Mouse (Mus musculus) left cerebral cortex, adult 18-20 months (tissue): ENCODE data around the gene Hdac7. TPM values are rescaled to one million over a fixed set of nuclear protein-coding genes. Genes with fewer than 3 reads are reported as not detected.

Experiments
- DNase-seq, 2 experiments: peaks; one replicate each; pipeline ENCODE4 v3.0.0; 2021 to 2022; ENCODE audit warnings: low spot score in 2 of 2, mixed read lengths in 1 of 2
- total RNA-seq, 2 experiments: library from RNA; stranded (reverse); gene quantifications; 2 replicates each; pipeline ENCODE4 v1.2.3; 2021

The Hdac7 gene
- total RNA-seq, 2 experiments from 2014 or later: 31.5 to 36.1 TPM

DNA sequence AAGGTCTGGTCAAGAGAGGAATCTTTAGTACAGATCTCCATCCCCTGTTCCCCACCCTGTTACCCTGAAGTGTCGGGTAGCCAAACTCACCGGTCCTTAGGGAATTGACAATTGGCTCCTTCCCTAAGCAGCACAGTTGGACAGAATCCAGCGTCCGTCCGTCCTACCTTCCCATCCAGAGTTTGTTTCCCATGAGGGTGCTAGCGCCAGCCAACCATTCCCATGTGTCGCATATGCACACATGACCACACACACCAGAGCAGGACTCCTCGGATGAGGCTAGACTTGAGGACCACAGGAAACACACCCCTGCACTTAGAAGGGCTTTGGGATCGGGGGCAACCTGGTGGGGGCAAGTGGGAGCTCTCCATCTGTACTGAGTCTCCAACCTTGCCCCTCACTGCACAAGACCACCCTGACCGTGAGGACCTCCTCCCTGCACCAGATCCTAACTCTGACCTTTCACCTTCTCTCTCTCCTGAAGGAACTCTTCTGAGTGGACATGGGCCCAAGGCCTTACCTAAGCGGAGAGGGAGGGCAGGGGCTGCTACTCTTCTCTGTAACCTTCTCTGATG, 53.1 kb downstream of the Hdac7 start:
- no peak for DNase-seq

DNA sequence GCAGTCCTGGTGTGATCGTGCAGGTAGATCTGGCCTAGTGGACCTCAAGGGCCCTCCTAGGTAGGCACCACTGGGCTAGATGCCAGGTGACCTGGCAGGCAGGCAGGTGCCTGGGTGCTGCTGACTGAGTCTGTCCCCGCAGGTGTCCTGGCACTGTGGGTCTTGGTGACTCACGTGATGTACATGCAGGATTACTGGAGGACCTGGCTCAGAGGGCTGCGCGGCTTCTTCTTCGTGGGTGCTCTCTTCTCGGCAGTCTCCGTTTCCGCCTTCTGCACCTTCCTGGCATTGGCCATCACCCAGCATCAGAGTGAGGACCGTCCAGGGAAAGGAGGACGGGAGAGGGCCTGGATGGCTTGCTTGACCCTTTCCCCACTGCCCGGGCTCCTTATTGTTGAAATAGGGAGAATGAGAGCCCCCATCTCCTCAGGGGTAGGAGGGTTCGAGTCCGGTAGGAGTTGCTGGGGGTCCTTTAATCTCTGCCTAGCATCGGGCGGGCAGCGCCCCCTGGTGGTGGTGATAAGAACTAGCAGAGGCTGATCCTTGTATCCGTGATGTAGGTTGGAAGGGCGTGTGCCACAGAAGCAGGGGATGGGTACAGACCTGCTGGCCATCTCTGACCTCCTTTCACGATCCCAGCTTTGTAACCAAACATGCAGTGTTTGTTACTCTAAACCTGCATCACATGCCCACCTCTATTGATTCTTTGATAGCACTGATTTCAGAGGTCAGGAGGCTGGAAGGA, 54.4 kb downstream of the Hdac7 start:
- DNase-seq: peak in 1 of 2 experiments; percentile 70

DNA sequence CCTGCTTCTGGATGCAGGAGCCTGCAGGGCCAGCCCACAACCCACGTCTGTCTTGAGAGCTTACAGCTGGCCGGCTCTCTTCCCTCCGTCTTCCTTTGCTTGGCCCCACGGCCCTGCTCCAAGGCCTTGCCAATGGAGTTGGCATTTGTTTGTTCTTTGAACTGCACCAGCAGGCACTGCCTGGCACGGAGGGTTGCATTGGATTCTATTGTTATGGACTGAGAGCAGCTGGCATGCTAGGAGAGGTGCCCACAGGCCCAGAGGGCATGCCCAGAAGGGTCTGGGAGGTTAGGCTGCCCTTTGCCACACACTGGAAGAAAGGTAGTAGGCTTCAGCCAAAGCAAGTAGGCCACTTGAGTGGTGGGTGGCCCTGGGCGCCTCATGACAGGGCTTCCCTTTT, 55.5 kb downstream of the Hdac7 start:
- DNase-seq: peak; percentile 50 to 59

DNA sequence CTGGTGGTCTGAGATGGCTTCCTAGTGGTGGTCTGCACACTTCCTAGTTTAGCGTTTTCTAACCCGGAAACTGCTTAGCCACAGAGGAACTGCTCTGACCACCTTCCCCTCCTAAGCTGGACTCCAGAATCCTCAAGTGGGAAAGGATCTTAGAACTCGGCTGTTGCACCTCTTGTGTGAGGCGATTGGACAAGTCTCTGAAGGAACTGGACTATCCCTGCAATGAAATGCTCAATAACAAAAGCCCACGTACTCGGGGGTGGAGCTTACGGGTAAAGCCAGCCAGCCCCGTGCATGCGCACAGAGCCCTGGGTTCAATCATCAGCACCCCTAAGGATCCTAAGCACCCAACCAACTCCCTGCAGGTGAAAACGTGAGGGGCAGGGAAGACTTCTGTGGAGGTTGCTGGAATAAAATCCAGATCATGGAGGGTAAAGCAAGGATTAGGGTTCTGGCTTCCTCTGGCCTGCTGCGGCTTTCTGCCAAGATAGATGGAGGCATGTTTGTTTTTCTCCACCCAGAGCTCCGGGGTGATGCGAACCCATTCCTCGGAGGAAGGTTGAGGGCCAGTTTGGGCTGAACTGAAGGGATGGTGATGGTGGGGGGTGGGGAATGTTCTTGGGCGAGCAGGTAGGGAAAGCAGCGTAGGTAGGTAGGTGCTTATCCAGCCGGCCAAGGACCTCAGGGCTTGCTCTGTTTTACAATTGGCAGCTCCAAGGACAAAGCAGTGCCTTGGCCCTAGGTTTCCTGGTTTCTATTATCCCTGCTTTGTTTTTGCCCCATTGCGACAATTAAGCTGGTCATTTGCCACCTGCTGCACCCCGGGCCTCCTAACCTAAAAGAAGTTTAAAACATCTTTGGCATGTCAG, 56.3 kb downstream of the Hdac7 start:
- peak; percentile 37 to 42 for DNase-seq

DNA sequence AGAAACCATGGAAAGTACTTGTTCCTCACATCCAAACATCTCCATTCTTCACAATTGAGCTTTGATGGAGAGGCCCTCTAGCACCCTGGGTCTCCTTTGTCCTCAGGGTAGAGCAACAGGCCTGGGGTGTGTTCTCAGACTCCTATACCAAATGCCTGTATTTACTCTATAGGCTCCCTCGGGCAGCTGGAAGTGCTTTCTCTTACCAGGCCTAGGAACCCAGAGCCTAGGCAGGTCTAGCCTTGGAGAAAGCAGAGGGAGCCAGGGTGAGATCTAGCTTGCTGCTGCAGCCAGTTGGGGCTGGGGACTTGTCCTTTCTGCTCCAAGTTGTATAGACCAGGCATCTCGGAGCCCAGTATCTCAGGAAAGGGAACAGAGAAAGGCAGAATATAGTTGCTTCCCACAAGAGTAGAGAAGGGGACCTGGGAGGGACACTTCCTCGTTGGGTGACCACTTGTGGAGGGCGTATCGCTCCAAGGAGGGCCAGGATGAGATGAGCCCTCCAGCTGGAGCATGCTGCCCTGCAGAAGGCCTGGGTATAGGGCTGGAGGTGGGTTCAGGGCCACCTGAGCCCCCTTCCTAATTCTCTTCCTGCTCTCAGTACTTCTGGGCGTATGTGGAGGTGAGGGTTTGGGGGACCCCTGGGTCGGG, 57.0 kb downstream of the Hdac7 start:
- no peak for DNase-seq

DNA sequence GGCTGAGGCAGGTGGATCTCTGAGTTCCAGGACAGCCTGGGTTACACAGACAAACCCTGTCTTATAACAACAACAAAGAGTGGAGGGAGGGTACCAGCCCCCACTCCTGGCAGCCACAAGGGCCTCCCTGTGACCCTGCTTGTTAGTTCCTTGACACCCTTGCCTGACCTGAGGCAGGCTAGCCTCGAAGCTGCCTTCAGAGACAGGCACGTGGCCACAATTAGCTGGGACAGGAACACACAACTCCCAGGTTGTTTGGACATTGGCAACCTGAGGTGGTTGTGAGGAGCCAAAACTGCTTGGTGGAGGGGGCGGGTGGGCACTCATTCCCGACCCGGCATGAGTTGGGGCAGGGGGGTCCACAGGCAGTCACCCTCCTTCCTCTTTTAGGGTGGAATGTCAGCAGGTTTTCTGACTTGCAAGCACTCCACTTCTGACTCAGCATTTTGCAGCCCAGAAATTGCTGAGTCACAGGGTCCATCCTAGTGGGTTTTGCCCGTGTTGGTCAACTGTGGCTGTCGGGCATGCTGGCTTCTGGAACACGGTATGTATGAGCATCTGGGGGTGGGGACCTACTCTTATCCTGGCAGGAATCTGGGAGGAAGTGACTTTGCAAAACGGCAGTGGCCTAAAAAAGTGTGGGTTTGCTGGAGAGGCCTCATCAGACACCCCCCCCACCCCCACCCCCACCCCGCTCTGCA, 57.7 kb downstream of the Hdac7 start:
- DNase-seq: peak; percentile 52 to 59

DNA sequence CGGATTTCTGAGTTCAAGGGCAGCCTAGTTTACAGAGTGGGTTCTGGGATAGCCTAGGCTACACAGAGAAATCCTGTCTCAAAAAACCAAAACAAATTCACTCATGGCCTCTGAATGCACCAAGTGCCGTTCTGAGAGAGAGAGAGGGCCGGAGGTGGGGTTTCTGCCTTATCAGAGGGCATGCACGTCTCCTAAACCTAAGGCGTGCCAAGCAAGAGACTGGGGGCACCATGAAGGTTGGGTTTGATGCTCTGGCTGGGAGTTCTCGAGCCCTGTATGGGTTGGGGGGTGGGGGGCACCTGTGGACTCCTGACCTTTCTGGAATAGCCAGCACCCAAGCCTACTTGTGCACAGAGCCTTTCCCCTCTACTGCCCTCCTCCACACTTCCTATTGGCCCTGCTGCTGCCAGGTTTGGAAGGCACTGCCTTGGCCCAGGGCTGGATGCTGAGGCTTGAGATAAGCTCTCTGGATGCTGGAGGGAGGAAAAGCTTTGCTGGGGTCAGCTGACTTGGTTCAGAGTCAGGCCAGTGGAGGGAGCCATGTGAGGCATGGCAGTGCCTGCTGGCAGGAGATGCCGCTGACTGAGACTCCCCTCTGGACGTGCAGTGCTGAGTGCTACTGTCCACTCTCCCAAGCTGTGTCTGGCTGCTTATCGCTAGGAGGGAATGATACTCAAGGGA, 58.4 kb downstream of the Hdac7 start:
- DNase-seq: peak in 1 of 2 experiments; percentile 29

DNA sequence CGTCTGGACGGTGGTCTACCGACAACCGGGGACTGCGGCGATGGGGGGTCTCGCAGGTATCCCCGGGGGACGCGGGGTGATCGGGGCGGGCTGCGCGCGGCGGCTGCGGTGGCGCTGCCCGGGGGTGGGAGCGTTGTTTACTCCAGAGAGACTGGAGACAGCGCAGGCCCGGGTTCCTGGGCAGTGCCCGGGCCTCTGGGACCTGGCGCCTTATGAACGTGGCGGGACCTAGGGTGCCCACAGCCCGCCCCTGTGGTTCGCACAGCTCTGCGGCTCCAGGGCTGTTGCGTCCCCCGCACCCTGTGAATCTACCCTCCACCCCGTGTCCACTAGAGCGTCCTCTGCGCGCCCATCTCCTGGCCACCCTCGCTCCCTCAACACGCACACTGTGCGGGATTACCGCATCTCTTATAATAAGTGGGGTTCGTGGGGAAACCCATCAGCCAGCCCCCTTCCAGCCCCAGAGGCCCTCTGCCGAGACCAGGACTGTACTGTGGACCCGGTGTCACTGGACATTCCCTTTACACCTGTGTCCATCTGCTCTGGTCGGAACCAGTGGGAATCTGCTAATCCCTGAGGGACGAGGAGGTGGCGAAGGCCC, 59.6 kb downstream of the Hdac7 start:
- DNase-seq: peak in 1 of 2 experiments; percentile 46

DNA sequence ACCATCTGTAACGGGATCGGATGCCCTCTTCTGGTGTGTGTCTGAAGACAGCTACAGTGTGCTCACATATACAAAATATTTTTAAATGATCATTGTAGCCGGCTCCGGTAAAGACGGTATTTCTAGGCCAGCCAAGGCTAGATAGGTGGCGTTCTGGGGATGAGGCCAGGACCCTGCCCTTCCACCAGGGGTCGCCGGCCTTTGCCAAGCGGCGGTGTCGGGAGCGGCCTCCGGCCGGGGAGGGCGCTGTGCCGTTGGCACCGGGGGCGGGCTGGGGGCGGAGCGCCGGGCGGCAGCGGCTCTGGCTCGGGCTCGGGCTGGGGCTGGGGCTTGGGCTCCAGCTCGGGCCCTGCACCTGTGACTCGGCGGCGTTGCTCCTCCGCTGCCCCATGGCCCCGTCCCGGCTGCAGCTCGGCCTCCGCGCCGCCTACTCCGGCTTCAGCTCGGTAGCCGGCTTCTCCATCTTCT, 60.2 kb downstream of the Hdac7 start:
- peak; percentile 85 to 87 for DNase-seq

DNA sequence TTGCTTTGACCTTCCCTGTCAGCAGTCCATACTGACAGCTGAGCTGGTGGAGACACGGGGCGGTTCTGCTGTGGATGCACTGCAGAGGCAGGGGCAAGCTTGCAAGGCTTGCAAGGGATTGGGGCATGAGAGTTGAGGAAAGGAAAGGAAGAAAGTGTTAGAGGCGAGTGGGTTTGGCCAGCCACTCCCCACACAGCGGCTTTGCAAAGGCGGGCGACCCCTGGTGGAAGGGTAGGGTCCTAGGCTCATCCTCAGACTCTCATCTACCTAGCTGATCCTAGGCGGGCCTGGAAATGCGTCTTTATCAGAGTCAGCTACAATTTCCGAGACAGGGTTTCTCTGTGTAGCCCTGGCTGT, 61.6 kb downstream of the Hdac7 start:
- DNase-seq: peak; percentile 40 to 63

DNA sequence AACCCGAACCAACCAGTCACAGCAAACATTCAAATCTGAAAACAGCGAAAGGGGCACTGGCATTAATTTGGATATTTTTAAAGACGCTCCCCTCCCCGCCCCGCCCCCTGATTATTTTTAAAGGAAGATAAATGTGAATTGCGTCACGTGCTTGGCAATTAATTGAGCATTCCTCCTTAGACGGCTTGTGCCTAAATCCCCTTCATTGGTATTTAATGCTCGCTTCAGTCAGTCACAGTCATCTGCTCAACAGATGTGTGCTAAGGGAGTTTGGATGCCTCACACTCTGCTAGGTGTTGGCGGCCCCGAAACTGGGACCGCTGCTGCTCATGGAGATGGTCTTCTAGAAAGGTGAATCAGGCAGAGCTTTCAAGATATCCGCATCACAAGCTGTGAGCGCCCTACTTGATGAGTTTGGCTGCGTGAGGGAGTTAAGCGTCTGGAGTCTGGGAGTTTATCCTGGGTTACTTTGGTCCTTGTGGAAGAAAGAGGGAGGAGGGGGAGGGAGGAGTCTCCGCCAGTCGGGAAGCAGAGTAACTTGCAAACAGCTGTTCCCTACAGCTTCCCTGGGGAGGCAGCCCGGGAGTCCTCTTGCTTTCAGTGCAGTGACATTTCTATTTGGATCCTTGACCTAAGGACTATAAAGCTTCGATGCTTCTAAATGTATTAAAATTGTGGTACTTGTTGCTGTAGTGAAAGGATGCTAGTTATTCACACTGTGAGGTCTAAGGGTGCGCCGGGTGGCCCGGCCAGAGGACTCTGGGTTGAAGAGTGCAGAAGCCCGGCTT, 62.1 kb downstream of the Hdac7 start:
- DNase-seq: no peak

DNA sequence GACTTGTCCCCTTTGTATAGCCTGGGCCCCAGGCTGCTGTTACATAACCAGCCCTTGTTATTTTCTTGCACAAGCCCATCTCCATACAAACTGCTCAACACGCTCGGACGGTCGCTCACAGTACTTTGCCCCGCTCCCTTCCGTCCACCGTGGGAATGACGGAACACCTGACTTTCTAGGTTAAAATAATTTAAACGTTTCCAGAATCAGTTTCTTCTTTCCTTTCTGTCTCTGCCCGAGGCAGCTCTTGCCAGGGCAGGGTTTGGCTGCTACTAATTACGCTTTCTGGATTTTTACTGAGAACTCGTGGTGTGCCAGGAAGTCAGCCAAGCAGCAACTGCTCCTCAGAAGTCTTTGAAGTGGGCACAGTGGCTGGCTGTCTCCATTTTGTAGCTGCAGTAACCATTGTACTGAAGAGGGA, 63.7 kb downstream of the Hdac7 start:
- peak in 1 of 2 experiments; percentile 47 for DNase-seq

DNA sequence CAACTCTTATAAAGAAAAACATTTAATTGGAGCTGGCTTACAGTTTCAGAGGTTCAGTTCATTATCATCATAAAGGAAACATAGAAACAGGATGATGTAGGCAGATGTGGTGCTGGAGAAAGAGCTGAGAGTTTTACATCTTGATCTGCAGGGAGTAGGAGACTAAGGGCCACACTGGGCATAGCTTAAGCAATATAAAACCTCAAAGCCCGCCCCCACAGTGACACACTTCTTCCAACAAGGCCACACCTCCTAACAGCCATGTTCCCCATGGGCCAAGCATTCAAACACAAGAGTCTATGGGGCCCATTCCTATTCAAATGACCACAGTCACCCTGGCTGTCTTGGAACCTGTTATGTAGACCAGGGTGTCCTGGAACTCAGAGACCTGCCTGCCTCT, 64.7 kb downstream of the Hdac7 start:
- DNase-seq: no peak

DNA sequence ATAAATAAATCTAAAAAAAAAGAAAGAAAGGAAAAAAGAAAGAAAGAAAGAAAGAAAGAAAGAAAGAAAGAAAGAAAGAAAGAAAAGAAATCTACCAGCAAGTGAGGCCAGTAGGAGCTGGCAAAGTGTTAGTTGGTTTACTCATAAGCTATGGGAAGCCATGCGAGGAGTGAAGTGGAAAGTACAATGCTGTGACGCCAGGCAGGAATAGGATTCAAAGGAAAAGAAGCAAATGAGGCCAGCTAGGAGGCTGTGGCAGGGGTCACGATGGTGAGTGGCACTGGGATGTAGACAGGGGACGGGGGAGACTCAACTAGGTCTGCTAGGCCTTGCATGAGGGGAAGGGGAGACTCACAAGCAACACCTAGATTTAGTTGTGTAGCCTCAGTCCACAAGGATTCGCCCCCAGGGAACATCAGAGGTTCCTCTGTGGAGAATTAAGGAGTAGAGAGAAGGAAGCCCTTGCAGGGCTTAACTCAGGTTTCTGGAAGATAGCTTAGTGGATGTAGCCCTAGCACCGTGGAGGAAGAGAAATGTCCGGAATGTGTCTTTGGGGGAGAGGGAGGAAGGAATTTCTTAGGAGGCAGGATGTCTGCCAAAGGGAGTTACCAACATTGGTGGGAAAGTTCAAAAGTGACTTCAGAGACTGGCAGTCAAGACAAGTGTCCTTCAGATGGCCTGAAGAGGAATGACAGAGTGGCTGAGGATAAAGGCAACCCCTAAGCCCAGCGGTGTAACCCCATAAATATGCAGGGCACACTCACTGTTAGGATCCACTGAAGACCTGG, 65.8 kb downstream of the Hdac7 start, which contains the start of gene Slc48a1:
Gene Slc48a1 (plus strand): TSS at position 210 of the 788 bp plus-strand sequence.
- no peak for DNase-seq

DNA sequence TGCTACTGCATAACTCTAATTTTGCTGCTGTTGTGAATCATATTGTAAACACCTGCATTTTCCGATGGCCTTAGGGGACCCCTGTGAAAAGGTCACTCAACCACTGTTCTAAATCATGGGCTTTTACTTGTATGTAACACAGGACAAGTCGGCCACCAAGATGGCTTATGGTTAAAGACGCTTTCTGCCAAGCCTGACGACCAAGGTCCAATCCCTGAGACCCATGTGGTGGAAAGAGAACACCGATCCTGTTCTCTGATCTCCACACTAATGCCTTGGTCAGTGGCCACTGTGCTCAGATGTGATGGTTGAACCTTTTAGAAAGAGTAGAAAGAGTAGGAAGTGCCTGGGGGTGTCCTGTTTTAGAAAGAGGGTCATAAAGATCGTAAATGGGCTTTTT, 67.4 kb downstream of the Hdac7 start:
- no peak for DNase-seq

DNA sequence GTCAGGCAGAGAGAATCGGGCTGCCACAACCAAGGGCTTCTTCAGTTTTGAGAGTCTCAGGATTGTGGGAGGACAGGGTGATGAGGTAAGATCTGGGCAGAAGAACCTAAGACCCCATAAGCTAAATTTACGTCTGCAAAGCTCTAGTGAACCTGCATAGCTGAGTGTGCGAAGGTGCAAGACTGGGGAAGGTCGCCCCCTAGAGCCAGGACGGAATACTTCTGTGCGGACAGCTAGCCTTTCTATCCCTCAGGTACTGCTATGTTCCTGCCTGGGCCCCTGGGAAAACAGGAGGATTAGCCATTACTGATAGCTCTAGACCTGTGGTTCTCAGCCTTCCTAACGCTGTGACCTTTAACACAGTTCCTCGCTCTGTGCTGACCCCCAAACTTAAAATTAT, 67.8 kb downstream of the Hdac7 start:
- peak; percentile 81 to 88 for DNase-seq

DNA sequence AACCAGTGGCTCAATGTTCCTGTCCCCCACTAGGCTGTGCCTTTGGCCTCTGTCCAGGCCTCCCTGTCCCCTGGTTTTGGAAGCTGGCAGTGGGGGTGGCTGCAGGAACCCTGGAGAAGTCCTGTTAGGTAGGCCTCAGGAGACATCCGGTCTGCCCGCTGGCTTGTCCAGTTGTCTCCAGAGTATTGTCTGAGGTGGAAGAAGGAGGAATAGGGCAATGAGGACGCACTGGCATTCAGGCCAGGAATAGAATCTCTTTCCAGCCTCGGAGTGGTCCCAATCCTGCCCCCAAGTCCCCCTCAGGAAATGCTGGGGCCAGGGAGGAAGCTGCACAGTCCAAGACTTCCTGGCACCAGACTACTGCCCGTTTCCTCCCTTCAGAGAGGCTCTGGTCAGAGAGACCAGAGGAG, 70.3 kb downstream of the Hdac7 start:
- no peak for DNase-seq

DNA sequence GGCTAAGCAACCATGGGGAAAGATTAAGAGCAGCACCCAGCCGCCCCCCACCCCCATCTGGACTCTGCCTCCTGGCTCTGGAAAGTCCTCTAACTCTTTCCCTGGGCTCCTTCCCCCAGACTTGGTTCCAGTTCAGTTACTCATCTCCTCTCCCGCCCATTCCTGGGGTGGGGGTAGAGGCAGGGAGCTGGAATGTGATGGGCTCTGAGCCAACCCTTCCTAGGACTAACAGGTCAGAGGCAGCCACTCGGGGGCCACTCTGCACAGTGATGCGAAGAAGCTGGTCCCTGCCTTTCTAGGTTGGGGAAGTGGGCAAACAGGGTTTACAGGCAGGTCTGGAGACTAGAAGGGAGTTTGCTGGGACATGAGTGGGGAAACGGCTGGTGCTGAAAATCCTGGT, 71.2 kb downstream of the Hdac7 start:
- no peak for DNase-seq
